ENCODE assay signal across 8 mouse cellular contexts in genomic region chr5:112215801-112216251, GRCm38 (mm10). TPM values are rescaled to one million over a fixed set of nuclear protein-coding genes. Genes with fewer than 3 reads are reported as not detected.
A peak's percentile ranks its signal among the peaks of the same experiment; 100 is the strongest.
DNase-seq lines count a peak whose midpoint lies in the region; ATAC-seq and TF ChIP-seq lines count a peak whose summit lies in the region.
"Had no signal": no experiment of that assay in that cellular context is flagged by ENCODE, and none has a peak within 500 bp of the region (broad histone marks: within the 10 kb centered on the region; RNA-seq: fewer than 3 reads in every experiment).

No protein-coding gene starts in this region.

- ATAC-seq in forebrain, embryonic 12.5 days (ENCODE audit: low FRiP score): no peak
- no peak for ATAC-seq in hindbrain, embryonic 16.5 days
- ATAC-seq in neural tube, embryonic 11.5 days (ENCODE audit: insufficient read depth, low FRiP score, low TSS enrichment): no peak

- intact Hi-C loops in left cerebral cortex, adult 2 months (cut with DNase I): no loop called here

- H3K4me1 ChIP-seq in forebrain, embryonic 12.5 days: peaks cover 86% of the 10 kb centered on the region
- peaks cover 30% of the 10 kb centered on the region for H3K4me1 ChIP-seq in hindbrain, embryonic 16.5 days (ENCODE audit: control insufficient read depth, insufficient read depth, low read depth, low read length)
- H3K4me1 ChIP-seq in neural tube, embryonic 11.5 days (ENCODE audit: control insufficient read depth, insufficient read depth, low read length): peaks cover 43% of the 10 kb centered on the region

- H3K9me3 ChIP-seq in forebrain, embryonic 12.5 days: no peaks in the 10 kb centered on the region
- H3K9me3 ChIP-seq in hindbrain, embryonic 16.5 days (ENCODE audit: control insufficient read depth, low read length): no peaks in the 10 kb centered on the region
- H3K9me3 ChIP-seq in neural tube, embryonic 11.5 days (ENCODE audit: control insufficient read depth, low read length): no peaks in the 10 kb centered on the region

- TF ChIP-seq CTCF in left cerebral cortex, adult 2 months (IDR thresholded peaks at IDR 0.05): no peak

- peak overlapping the region; percentile 35 for H3K4me2 ChIP-seq in forebrain, embryonic 12.5 days
- peak overlapping the region; percentile 9; the same call in 1 of the 2 replicates for H3K4me2 ChIP-seq in hindbrain, embryonic 16.5 days (ENCODE audit: low read length)
- no peak overlapping the region; the same call in 1 of the 2 replicates for H3K4me2 ChIP-seq in neural tube, embryonic 11.5 days (ENCODE audit: low read depth)

- no peak for DNase-seq in left cerebral cortex, adult 2 months (ENCODE audit: extremely low spot score in 1 of 2, low spot score in 2 of 2)
- no peak for DNase-seq in left cerebral cortex, adult 11 months (ENCODE audit: low spot score)
- DNase-seq in neural tube, embryonic 11.5 days (ENCODE audit: low spot score): peak; percentile 51
- no peak for DNase-seq in cerebellum, adult 9-10 months
- no peak for DNase-seq in adrenal gland, postnatal 14 days

- H3K27me3 ChIP-seq in forebrain, embryonic 12.5 days: no peaks in the 10 kb centered on the region
- no peaks in the 10 kb centered on the region for H3K27me3 ChIP-seq in hindbrain, embryonic 16.5 days (replicated peaks; ENCODE audit: control insufficient read depth, insufficient read depth, low read length)
- no peaks in the 10 kb centered on the region for H3K27me3 ChIP-seq in neural tube, embryonic 11.5 days (ENCODE audit: control insufficient read depth, insufficient read depth, low read length)

- no peak overlapping the region for H3K4me3 ChIP-seq in left cerebral cortex, adult 2 months
- no peak overlapping the region for H3K4me3 ChIP-seq in forebrain, embryonic 12.5 days (replicated peaks)
- H3K4me3 ChIP-seq in hindbrain, embryonic 16.5 days (ENCODE audit: low read length): no peak overlapping the region
- H3K4me3 ChIP-seq in neural tube, embryonic 11.5 days (ENCODE audit: low read depth, low read length): no peak overlapping the region
- H3K4me3 ChIP-seq: megakaryocyte, embryonic 14.5 days had no signal

- WGBS in forebrain, embryonic 12.5 days: 19% methylated on average over 9 of the region's 9 CpGs
- 22% methylated on average over 9 of the region's 9 CpGs for WGBS in hindbrain, embryonic 16.5 days
- 37% methylated on average over 9 of the region's 9 CpGs for WGBS in neural tube, embryonic 11.5 days

- H3K36me3 ChIP-seq in forebrain, embryonic 12.5 days (replicated peaks): peaks cover 35% of the 10 kb centered on the region
- peaks cover 11% of the 10 kb centered on the region; the same call in 1 of the 2 replicates for H3K36me3 ChIP-seq in hindbrain, embryonic 16.5 days (ENCODE audit: control insufficient read depth, insufficient read depth, low read length)
- H3K36me3 ChIP-seq in neural tube, embryonic 11.5 days (ENCODE audit: control insufficient read depth, insufficient read depth, low read length): peaks cover 2% of the 10 kb centered on the region; the same call in 1 of the 2 replicates

- peak overlapping the region; percentile 81 for H3K27ac ChIP-seq in left cerebral cortex, adult 2 months
- peak overlapping the region; percentile 85 for H3K27ac ChIP-seq in forebrain, embryonic 12.5 days
- H3K27ac ChIP-seq in hindbrain, embryonic 16.5 days (ENCODE audit: low read depth, low read length): peak overlapping the region; percentile 41
- H3K27ac ChIP-seq in neural tube, embryonic 11.5 days (ENCODE audit: low read depth, low read length): peak overlapping the region; percentile 70

- peak overlapping the region; percentile 29 for H3K9ac ChIP-seq in forebrain, embryonic 12.5 days
- H3K9ac ChIP-seq in hindbrain, embryonic 16.5 days (ENCODE audit: low read depth, low read length): no peak overlapping the region
- H3K9ac ChIP-seq in neural tube, embryonic 11.5 days (ENCODE audit: low read length): peak overlapping the region; percentile 7; the same call in 1 of the 2 replicates

RNA-seq across cellular contexts. Expression of gene Cryba4, which starts 36.5 kb away (rescaled TPM):
- total RNA-seq in left cerebral cortex, adult 2 months (2021): under 1 TPM in 1 of 2 experiments, not detected in 1; 0.49 TPM
- 1.2 and 1.4 TPM in 2 replicates for polyA plus RNA-seq in forebrain, embryonic 12.5 days (2016; fragmentation: Nextera tagmentation; extraction: Ambion mirVana)
- polyA plus RNA-seq in hindbrain, embryonic 16.5 days (2015; fragmentation: Nextera tagmentation; extraction: Ambion mirVana): 1.2 and 1.3 TPM in 2 replicates
- 0.53 and 1.3 TPM in 2 replicates for polyA plus RNA-seq in neural tube, embryonic 11.5 days (2014; fragmentation: Nextera tagmentation; extraction: Ambion mirVana)
- 16.2 and 28.2 TPM in 2 replicates for total RNA-seq in adrenal gland, postnatal 14 days (2021)

RNA-seq across cellular contexts. Expression of gene Crybb1, which starts 39.8 kb away (rescaled TPM):
- 1 to 10 TPM; 6.9 to 7.4 TPM for total RNA-seq in left cerebral cortex, adult 2 months (2021)
- 1.2 and 1.3 TPM in 2 replicates for polyA plus RNA-seq in forebrain, embryonic 12.5 days (2016; fragmentation: Nextera tagmentation; extraction: Ambion mirVana)
- polyA plus RNA-seq in hindbrain, embryonic 16.5 days (2015; fragmentation: Nextera tagmentation; extraction: Ambion mirVana): 6.6 and 7.7 TPM in 2 replicates
- polyA plus RNA-seq in neural tube, embryonic 11.5 days (2014; fragmentation: Nextera tagmentation; extraction: Ambion mirVana): 0.53 and 0.90 TPM in 2 replicates
- total RNA-seq in adrenal gland, postnatal 14 days (2021): 1.8 and 1.9 TPM in 2 replicates
